Mouse (Mus musculus): ENCODE results near the gene Mup9.
"Not testable (repeated sequence)": the region's sequence is repeated elsewhere in the genome, so short reads cannot be mapped to it uniquely, and the experiment has no call there.

Mup9 gene

GRCm38 (mm10) chr4:60421852-60422251 lies at the start of gene Mup9:
Gene Mup9, minus strand, starts transcription at chr4:60421952.
- not testable (repeated sequence) for DNase-seq (ENCODE audit: low spot score)

Data from T-cell, adult 2 months (primary cell).